Mouse (Mus musculus) megakaryocyte progenitor cell, adult 5-6 weeks (primary cell): ENCODE measurements around the gene Adamts18. TPM values are rescaled to one million over a fixed set of nuclear protein-coding genes. Genes with fewer than 3 reads are reported as not detected.
"Not testable (repeated sequence)": the region's sequence is repeated elsewhere in the genome, so short reads cannot be mapped to it uniquely, and the experiment has no call there.

Experiments used
- ATAC-seq: replicated peaks from 2 replicates; pipeline ENCODE4 v1.8.0; 2016; ENCODE audit warnings: mild to moderate bottlenecking, moderate TSS enrichment, inconsistent platforms; ENCODE audit not compliant: poor library complexity
- total RNA-seq, 2 experiments: library from RNA; stranded (forward) in 1 of 2; stranded (reverse) in 1 of 2; fragments of 157-497, 149-512 nt in 1 of 2; fragments of 200-1000 nt in 1 of 2; gene quantifications; 2 replicates each; pipeline versions ENCODE4 v1.2.3 to v1.2.4; 2015 to 2017

The Adamts18 gene
- total RNA-seq, 2 experiments from 2014 or later: not detected

DNA sequence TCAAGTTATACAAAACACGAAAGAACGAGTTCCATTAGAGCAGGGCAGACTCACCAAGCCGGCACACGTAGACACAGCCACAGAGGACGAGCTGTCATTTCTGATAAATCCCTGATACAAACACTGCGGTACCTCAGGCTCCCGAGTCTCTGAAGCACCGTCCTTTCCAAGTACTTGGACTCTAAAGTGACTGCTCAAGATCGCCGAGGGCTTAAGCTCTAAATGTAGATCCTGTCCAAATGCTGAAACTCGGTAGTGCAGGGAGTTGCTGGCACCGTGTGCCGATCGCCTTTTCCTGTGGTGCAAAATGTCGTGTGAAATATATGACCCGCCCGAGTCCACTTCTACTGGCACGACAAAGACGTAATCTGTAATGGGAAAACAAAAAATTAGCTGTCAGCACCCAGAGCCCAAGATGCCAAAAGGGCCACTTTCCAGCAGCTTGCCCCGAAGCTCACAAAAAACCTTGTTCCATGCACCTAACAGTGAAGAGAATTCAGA lies 3.7 kb downstream of the Adamts18 start:
- no peak for ATAC-seq

DNA sequence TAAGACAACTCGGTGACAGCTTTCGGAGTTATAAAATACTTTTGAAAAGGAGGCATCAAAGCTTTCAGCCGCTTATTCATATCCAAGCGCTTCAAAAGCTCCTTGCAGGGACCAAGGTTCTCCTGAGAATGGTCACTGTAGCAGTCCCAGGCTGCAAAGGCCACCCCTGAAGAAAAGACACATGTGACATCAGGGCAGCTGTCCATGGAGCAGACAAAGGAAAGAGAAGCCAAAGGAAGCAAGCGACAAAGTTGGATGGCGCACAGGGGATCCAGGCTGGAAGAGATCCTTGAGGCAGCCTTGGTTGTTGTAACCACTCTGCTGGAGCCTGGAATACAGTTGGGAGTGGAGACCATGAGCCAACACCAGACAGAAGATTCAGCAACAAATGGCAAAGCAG lies 10.3 kb downstream of the Adamts18 start:
- ATAC-seq: no peak

DNA sequence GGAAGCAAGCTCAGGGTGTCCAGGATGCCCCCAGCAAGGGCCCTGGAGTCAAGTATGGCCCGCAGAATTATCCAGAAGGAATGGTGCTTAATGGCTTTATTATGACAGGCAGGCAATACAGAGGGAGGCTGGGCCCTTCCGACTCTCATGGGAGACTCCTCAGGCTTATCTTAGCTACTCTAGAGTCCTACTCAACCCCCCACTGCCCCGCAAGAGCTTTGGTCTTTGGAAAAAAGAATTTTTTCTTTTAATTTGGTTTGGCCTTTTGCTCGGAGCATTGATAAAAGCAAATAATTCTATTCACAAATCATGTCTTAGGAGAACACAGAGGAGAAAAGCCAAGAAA lies 11.0 kb downstream of the Adamts18 start:
- ATAC-seq: no peak

DNA sequence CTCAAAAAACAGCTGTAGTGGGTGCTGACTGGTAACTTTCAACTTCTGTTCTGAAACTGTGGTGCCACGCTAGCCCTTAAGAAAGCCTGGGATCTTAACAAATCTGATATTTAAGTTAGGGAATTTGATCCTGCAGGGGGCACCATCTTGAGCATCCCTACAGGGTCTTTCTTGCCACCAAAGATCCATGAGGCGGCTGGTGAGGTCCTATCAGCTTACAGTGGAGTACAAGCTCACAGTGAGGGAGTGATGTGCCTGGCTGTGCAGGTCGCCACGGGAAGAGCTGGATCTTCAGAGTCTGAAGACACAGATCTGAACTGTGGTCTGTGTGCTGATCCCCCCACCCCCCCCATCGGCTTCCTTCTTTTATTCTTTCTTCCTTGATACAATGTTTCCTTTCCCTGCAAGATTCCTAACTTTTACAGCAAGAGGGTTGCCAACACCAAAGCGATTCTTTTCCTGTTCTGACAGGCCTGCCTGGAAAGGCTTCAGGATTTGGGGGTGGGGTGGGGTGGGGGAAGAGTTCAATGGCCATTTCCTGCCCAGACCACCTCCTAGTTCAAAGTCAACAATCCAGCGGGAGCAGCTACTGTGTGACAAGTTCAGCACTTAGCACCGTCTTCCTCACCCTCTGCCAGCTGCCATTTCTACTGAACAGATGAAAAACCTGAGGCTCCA lies 11.5 kb downstream of the Adamts18 start:
- no peak for ATAC-seq

DNA sequence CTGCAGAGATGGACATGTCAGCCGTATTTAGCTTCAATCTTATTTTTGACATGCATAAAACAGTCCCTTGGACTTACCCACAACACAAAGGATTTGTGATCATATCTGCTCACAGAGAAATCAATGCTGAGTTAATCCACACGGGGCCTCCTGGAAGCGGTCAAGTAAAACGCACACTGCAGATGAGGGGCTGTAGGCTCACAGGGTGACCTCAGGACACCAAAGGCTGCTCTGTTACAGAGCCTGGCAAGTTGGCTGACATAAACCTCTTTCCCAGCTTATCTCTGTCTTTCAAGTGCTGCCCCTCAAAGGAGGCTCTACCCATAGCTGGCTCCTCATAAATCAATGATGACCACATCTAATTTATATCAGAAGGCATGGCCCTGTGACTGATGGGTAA lies 14.9 kb downstream of the Adamts18 start:
- no peak for ATAC-seq

DNA sequence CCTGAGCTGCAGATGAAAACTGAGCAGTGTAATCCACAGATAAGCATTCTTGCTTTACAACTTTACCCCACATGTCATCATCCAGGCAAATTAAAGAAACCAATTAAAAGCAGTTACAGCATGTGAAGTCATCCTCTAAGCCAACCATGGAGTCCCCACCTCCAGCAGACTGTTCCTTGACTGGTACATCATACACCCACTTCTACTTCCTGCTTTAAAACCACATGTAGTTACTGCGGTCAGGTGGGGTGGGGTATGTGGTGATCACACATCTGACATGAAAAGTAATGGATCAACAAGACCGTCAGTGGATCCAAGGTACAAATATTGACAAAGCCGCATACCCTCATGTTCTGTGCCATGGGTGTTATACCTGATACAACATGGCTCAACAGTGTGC lies 21.3 kb downstream of the Adamts18 start:
- no peak for ATAC-seq

DNA sequence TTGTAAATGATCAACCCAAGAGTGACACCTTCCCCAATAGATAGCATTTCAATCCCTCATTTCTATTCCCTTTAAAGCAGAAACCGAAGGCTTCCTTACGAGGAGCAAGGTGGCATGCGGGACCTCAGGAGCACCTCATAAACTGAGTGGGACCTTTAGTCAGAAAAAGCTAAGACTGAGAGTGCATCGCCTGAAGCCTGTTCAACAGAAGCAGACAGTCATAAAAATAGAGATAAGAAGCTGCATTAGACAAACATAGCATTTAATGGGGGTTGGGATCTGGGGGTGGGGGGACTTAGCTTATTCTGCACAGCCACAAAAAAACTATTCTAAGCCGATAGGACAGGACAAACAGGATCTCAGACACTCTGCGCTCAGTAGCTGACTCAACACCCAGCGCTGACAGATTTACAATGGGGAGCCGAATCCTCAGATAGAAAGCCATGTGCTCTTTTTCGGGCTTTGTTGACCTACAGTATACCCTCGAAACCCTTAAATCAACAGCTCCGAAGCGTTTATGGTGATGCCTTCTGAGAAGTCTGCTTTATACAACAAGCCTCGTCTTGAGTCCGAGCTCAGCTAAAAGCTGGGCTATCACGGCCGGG lies 27.5 kb downstream of the Adamts18 start:
- no peak for ATAC-seq

DNA sequence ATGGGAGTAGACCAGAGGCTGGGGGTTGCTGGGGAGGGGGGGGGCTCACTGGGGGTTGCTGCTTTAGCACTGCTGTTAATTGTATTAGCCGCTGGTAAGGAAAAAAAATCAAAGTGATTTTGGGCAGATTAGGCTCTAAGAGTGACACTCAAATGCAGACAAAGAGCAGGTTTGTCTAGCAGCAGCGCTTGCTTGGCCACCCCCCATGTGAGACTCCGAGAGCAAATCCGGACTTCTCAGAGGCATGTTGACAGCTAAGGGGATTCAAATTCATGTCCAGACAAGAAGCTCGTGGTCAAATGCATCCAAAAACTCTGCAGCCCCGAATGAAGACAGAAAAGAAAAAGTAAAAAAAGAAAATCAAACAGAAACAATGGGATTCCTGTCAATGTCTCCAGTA lies 34.6 kb downstream of the Adamts18 start:
- no peak for ATAC-seq

DNA sequence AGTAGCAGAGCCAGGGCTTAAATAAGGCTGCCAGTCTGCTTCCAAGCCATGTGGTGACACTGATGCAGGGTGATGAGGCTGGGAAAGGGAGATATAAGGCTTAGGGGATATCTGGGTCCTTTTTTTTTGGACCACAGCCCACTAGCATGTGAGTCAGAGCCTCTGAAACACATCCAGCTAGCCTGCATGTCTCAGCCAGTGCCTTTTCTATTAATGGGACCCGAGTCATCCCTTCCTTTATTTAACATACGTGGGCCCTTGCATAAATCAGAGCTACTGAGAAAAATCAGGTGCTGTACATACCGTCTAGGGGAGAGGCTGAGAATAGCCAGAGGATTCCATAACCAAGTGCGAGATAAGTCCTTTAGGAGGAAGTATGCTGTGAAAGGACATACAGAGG lies 37.0 kb downstream of the Adamts18 start:
- ATAC-seq: no peak

DNA sequence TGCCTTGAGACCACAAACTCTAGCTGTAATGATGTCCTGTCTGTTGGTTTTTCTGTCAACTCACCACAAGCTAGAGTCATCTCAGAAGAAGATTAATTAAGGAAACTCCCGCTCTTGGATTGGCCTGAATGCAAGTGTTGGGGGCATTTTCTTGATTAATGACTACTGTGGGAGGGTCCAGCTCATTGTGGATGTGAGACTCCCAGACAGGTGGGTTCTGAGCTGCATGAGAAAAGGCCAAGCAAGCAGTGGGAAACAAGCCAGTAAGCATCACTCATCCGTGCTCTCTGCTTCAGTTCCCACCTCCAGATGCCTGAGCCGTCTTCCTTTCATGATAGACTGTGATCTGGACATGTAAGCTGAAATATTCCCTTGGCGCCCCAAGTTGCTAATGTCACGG lies 38.6 kb downstream of the Adamts18 start:
- ATAC-seq: no peak

DNA sequence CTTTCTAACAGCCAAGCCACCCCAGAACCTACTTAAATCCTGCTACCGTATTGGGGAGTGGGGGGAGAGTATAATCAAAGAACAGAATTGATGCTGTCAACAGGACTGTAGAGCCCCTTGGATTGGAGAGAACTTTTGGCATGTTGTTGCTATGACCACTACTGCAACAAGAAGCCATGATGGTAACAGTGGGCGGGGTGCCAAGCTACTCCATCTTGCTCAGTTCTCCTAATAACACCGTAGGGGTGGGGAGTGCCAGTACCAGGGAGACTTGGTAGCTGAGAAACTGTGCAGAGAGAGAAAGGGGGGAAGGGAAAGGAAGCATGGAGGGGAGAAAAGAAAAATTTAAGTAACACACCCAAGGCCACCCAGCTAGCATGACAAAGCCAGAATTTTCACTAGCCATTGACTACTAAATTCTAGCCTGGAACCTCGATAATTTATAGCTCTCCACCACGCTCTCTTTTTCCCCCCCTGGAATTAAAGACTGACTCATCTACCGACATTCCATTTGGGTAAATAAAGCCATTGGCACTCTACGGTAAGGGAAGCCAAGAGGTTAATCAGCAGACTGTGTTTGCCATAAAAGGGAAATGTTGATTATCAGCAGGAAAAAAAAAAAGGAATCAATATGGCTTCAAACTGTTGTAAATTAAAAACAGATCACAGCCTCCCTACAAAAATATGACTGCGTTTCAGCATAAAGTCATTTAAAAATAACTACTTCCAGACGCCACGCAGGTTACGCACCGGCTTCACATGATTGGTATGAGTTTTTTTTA lies 44.5 kb downstream of the Adamts18 start:
- ATAC-seq: no peak

DNA sequence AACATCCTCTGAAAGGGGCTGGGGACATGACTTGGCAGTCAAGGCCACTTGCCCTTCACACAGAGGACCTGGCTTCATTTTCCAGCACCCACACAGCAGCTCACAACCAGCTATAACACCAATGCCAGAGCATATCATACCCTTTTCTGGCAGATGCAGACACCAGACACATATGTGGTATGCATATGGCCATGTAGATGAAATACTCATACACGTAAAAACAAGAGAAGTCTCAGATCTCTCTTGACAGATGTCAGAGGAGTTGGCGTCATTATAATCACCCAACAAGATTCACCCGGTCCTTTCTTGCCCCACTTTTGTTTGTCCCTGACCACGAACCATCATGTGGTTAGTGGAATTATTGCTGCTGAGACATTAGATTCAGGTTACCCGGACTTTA lies 47.0 kb downstream of the Adamts18 start:
- ATAC-seq: no peak

DNA sequence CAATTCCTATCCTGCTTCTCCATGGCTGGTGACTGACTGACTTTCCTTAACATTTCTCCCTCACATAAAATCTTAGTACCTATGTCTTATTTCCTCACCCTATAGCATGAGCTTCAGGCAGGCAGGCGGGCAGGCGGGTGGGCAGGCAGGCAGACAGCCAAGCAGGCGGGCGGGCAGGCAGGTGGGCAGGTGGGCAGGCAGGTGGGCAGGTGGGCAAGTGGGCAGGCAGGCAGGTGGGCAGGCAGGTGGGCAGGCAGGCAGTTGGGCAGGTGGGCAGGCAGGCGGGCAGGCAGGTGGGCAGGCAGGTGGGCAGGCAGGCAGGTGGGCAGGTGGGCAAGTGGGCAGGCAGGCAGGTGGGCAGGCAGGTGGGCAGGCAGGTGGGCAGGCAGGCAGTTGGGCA lies 48.0 kb downstream of the Adamts18 start:
- ATAC-seq: not testable (repeated sequence)

DNA sequence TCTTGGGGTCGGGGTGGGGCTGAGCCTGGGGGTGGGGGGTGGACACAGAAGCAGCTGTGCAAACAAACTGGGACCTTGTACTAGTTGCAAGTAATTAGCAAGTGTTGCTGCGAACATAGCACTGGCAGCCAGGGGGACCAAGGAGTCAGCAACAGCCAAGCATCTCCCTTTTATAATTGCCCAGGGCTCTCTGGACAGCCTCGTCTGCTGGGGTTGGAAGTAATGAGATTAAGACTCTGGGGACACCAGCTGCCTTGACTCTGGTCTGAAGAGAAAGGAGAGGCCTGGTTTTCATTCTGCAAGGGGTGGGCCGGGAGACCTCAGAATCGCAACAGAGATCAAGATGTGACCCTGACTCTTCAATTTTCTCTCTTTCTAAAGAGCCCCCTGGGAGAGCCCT lies 49.0 kb downstream of the Adamts18 start:
- ATAC-seq: no peak

DNA sequence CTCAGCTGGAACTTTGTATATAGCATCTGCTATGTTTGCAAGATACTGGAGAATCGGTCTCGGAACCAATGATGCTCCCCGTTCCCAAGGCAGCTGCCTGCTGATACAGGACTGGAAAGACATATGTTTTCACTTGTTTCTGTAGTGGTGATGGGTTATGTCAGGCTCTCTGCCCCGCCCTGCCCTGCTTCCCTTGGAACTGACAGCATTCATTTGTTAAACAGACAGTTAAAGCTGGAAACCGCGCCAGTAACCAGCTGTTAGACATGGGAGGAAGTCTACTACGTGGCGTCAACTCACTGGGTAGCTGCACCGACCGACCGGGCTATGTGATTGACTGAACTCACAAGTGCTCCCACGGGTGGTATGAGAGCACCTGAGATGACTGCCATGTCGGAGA lies 56.7 kb downstream of the Adamts18 start:
- ATAC-seq: no peak

DNA sequence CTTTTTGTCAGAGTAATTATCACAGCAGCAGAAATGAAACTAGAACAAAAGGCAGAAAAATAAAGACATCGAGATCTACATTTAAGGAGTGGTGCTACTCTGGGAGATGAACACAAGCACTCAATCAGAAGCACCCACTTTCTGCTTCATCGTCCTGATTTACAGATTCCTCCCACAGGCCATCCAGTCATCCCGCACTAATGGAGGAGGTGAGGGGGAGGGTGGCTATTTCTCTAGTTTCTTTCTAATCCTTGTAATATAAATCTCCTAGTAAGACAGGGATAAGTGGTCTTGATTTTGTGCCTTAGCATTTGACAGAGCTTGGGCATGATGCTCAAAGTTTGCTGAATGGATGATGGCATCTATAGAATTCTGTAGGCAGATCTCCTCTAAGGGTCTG lies 57.5 kb downstream of the Adamts18 start:
- ATAC-seq: no peak

DNA sequence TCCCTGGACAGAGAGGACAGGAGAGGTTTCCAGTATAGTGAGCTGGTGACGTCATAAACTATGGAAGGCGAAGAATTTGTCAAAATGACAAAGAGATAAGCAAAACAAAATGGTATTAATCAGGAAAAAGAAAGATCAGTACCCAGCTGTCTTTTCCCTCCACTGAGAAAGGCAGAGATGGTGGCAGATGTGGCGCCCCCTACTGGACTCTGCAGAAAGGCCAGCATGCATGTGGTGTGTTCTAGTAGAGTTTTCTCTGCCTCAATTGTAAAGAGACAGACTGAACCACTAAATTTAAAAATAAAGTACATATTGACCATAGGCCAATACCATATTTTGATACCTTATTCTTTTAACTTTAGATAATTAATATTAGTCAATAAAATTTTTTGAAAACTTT lies 64.8 kb downstream of the Adamts18 start:
- ATAC-seq: no peak

DNA sequence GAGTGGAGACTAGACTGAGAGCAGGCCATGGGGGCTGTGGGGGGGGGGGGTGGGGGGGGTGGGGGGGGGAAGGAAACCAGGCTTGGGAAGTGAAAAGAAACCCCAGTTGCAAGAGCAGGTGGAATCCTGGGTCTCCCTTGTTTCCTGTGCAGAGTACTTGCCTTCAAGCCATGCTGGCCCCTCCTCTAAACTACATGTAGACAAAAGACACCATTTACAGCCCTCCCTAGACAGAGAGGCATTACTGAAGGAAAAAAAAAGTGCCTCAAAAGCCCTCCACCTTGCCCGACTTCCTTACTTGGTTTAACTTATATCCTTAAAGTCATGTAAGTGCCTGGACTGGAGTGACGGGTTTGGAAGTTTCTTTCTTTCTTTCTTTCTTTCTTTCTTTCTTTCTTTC lies 67.0 kb downstream of the Adamts18 start:
- ATAC-seq: no peak

DNA sequence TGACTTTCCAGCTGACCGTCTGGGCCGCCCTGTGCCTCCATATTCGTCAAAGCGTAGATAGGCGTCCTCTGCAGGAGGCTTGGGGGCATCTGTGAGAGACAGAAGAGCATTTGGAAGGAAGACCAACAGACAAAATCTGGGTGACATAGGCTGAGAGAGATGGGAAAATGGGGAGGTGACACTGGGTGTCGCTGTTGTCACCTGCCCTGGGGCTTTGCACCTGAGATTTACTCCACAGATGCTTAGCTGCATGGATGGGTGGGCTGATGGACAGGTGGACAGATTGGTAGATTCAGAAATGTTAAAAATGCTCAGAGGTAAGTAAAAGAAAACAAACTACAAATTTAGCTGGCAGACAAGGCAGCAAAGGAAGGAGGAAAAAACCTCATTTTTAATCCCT lies 73.2 kb downstream of the Adamts18 start:
- no peak for ATAC-seq

DNA sequence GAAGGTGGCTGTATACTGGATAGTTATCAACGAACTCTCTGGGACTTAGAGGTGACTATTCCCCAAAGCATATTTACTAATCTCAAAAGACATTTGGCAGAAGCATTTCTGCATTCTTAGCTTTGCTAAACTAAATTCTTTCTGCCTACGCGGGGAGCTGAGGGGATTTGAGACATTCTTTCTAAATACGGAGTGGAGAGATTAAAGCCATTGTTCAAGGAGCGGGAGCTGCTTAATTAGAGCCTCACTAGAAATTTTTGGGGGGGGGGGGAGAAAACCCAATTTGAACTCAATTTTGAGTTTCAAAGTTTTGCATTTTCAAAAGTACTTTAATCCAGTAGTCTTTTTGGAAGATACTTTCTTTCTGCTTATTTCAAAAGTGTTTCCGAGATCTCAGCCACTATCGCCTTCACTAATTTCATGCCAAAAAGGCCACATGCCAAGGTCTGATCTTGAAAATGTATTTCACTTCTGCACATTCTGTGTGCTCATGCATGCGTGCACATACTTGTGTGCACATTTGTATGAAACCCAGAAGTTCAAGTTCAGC lies 79.6 kb downstream of the Adamts18 start:
- no peak for ATAC-seq

DNA sequence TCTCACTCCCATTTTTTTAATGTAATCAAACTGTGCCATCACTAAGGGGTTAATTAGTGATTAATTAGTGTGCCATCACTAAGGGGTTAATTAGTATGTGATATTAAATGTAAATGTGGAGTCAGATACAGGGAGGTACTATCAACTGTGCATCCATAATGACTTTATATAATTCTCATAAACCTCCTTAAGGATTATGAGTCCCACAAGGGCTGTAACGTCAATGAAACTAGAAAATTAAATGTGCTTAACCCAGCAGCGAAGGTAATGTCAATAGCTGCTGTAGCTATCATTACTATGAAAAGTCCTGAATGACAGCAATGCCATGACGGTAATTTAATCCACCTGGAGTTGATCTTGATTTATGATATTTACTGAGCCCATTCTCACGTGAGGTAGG lies 83.4 kb downstream of the Adamts18 start:
- no peak for ATAC-seq
